ENCODE assay signal across 24 mouse cellular contexts in genomic region chr4:133679629-133680028, GRCm38 (mm10).
"Had no signal": no experiment of that assay in that cellular context is flagged by ENCODE, and none has a peak within 500 bp of the region (broad histone marks: within the 10 kb centered on the region; RNA-seq: fewer than 3 reads in every experiment).

No protein-coding gene starts in this region.

- H3K9ac ChIP-seq: heart, embryonic 13.5 days; heart, embryonic 15.5 days; hindbrain, embryonic 13.5 days; hindbrain, embryonic 15.5 days; kidney, embryonic 15.5 days; limb, embryonic 12.5 days had no signal

- DNase-seq: gastrocnemius, postnatal 14 days; gastrocnemius, postnatal 36 days; heart, adult 11 months; heart, adult 2 months; heart, postnatal 14 days; heart, postnatal 36 days; kidney, adult 11 months; kidney, adult 2 months; kidney, adult 9 months; kidney, postnatal 14 days; kidney, postnatal 4 days; liver had no signal

- H3K27me3 ChIP-seq: heart, embryonic 13.5 days; heart, embryonic 15.5 days; hindbrain, embryonic 13.5 days; hindbrain, embryonic 15.5 days; kidney, embryonic 15.5 days; limb, embryonic 12.5 days had no signal

- H3K4me3 ChIP-seq: heart, adult 2 months; heart, embryonic 13.5 days; heart, embryonic 15.5 days; hindbrain, embryonic 13.5 days; hindbrain, embryonic 15.5 days; kidney, embryonic 15.5 days; layer of hippocampus, adult 2 months; left cerebral cortex, adult 2 months; limb, embryonic 10.5 days; limb, embryonic 12.5 days had no signal

- H3K27ac ChIP-seq: heart, adult 2 months; heart, embryonic 13.5 days; heart, embryonic 15.5 days; hindbrain, embryonic 13.5 days; hindbrain, embryonic 15.5 days; kidney, embryonic 15.5 days; kidney, postnatal 0 days; left cerebral cortex, adult 2 months; limb, embryonic 10.5 days; limb, embryonic 12.5 days had no signal

- H3K9me3 ChIP-seq: heart, embryonic 13.5 days; heart, embryonic 15.5 days; hindbrain, embryonic 13.5 days; hindbrain, embryonic 15.5 days; kidney, embryonic 15.5 days; limb, embryonic 10.5 days; limb, embryonic 12.5 days had no signal

- H3K4me2 ChIP-seq: heart, embryonic 11.5 days; heart, embryonic 13.5 days; heart, embryonic 15.5 days; hindbrain, embryonic 13.5 days; hindbrain, embryonic 15.5 days; kidney, embryonic 15.5 days; limb, embryonic 12.5 days had no signal

- ATAC-seq: intestine, embryonic 16.5 days had no signal
